Mouse (Mus musculus) ES-E14 (cell line): Measurements from ENCODE around the gene Ebf1. TPM values are rescaled to one million over a fixed set of nuclear protein-coding genes. Genes with fewer than 3 reads are reported as not detected.

ENCODE experiments used
- DNase-seq: peaks from one replicate; pipeline ENCODE4 v3.0.0-alpha.2; 2013; ENCODE audit warnings: low read depth, low spot score
- H3K27ac ChIP-seq: 2 replicates; pipeline ENCODE4 v1.5.1; 2012; ENCODE audit warnings: low read depth, mild to moderate bottlenecking, low read length, moderate library complexity, mixed read lengths; ENCODE audit not compliant: poor library complexity, insufficient read depth, severe bottlenecking
- H3K36me3 ChIP-seq: 2 replicates; pipeline ENCODE4 v1.6.1; 2012; ENCODE audit warnings: mild to moderate bottlenecking, low read length, moderate library complexity, mixed read lengths; ENCODE audit not compliant: control insufficient read depth, poor library complexity, insufficient read depth, severe bottlenecking
- H3K4me1 ChIP-seq, 2 experiments: fragments of 150-350 bp in 1 of 2; sonication (generic) in 1 of 2; 2 replicates each; pipeline ENCODE4 v1.6.1; 2012; ENCODE audit warnings: low read length in 2 of 2, mild to moderate bottlenecking in 1 of 2, mixed read lengths in 1 of 2; ENCODE audit not compliant: control insufficient read depth in 2 of 2, insufficient read depth in 2 of 2, poor library complexity in 1 of 2
- H3K4me3 ChIP-seq, 2 experiments: fragments of 150-350 bp in 1 of 2; sonication (generic) in 1 of 2; 2 replicates each; pipeline ENCODE4 v1.5.1; 2012; ENCODE audit warnings: low read length in 2 of 2, low read depth in 1 of 2, mild to moderate bottlenecking in 1 of 2, mixed read lengths in 1 of 2; ENCODE audit not compliant: insufficient read depth in 1 of 2, poor library complexity in 1 of 2, severe bottlenecking in 1 of 2
- H3K9ac ChIP-seq: 2 replicates; pipeline ENCODE4 v1.6.1; 2012; ENCODE audit warnings: low read depth, mild to moderate bottlenecking, low read length, mixed read lengths; ENCODE audit not compliant: poor library complexity, insufficient read depth, severe bottlenecking
- H3K9me3 ChIP-seq: fragments of 150-350 bp; sonication (generic); 2 replicates; pipeline ENCODE4 v1.6.1; 2012; ENCODE audit warnings: low read depth, mild to moderate bottlenecking, low read length; ENCODE audit not compliant: control insufficient read depth, insufficient read depth
- CHD2 ChIP-seq: IDR thresholded peaks from 2 replicates; pipeline ENCODE4 v1.6.1; 2014; ENCODE audit warnings: mild to moderate bottlenecking, low read depth, low read length, inconsistent platforms
- HCFC1 ChIP-seq: IDR thresholded peaks from 2 replicates; pipeline ENCODE4 v1.6.1; 2012; ENCODE audit warnings: low read length, inconsistent platforms, borderline replicate concordance; ENCODE audit not compliant: insufficient read depth
- MAFK ChIP-seq: IDR thresholded peaks from 2 replicates; pipeline ENCODE4 v1.6.1; 2014; ENCODE audit warnings: mild to moderate bottlenecking, low read depth, low read length, inconsistent platforms; ENCODE audit not compliant: insufficient read depth
- ZC3H11A ChIP-seq: IDR thresholded peaks from 2 replicates; pipeline ENCODE4 v1.6.1; 2012; ENCODE audit warnings: low read depth, mild to moderate bottlenecking, inconsistent platforms, low read length, borderline replicate concordance
- ZNF384 ChIP-seq: IDR thresholded peaks from 2 replicates; pipeline ENCODE4 v1.6.1; 2012; ENCODE audit warnings: low read depth, low read length, inconsistent platforms
- in situ Hi-C, 2 experiments: fragments of 600-800 bp; cut with MboI; formaldehyde crosslinking; loops; one replicate each; pipeline ENCODE4 v1.15.1; 2025; ENCODE audit warnings: low sequenced_read_pairs in 2 of 2, inconsistent platforms in 1 of 2; ENCODE audit not compliant: unreplicated experiment in 2 of 2
- total RNA-seq: library from RNA; depleted of rRNA; stranded (reverse); fragments of 300-350 nt; gene quantifications from 2 replicates; pipeline ENCODE4 v1.2.3, GENCODE M21; 2012

The Ebf1 gene
- total RNA-seq, 1 experiment, result 3.2 TPM

DNA sequence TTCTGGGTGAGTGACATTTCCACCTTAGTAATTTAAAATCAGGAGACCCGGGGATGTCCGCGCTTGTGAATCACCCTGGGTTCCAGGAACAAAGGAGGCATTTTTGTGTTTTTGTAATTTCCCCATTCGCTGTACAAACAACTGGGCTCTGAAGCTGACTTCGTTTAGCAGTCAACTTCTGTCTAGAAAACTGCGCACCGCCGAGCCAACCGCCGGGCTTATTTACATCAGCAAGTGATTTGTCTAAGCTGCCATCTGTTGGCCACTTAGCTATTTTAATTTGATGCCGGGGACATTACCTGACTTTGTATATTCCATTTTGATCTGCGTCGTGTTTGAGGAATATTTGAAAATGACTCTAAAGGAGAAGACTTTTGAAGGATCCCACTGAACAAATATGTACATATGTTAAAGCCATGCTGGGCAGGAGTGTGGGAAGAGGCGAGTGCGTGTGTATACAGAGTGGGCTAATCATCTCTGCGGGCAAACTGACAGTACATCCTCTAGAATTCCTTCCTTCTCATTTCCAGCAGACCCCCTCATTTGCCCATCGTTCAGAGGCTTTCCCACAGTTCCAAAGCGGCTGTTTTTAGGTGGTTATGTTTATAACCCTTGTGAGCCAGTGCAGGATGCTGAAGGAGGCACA is 216.4 kb downstream of the Ebf1 start:
- no peak for DNase-seq
- H3K9ac ChIP-seq, result no peak overlapping the region
- no peaks in the 10 kb centered on the region for H3K9me3 ChIP-seq
- H3K4me1 ChIP-seq, result peaks cover 2 to 4% of the 10 kb centered on the region in 2 experiments; a peak in 3 of 4 replicates
- TF ChIP-seq HCFC1, result no peak
- in situ Hi-C loops, result no loop called here
- H3K4me3 ChIP-seq, result no peak overlapping the region
- H3K36me3 ChIP-seq, result no peaks in the 10 kb centered on the region
- no peak overlapping the region for H3K27ac ChIP-seq

DNA sequence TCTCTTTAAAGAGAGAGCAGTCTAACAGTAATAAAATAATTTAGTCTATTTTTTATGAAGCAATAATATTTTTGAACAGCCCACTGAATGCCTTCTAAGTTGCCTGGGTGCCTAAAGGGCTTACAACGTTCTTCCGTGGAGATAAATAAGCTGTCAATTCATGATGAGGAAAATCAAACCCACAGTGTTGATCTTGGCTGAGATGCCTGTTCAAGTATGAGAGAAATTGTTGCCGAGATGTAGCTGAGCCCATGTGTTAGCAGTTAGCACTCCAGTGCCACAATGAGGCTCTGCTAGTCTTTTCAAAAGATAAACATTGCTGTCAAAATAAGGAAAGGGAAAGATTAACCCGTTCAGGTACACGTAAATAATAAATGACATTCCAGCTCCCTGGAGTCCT is 218.0 kb downstream of the Ebf1 start:
- no peak overlapping the region for H3K9ac ChIP-seq
- no peak for TF ChIP-seq MAFK
- peaks cover 2 to 4% of the 10 kb centered on the region in 2 experiments; a peak in 3 of 4 replicates for H3K4me1 ChIP-seq
- H3K36me3 ChIP-seq, result no peaks in the 10 kb centered on the region
- in situ Hi-C loops, result no loop called here
- H3K27ac ChIP-seq, result no peak overlapping the region
- no peaks in the 10 kb centered on the region for H3K9me3 ChIP-seq
- no peak overlapping the region for H3K4me3 ChIP-seq
- DNase-seq, result no peak

DNA sequence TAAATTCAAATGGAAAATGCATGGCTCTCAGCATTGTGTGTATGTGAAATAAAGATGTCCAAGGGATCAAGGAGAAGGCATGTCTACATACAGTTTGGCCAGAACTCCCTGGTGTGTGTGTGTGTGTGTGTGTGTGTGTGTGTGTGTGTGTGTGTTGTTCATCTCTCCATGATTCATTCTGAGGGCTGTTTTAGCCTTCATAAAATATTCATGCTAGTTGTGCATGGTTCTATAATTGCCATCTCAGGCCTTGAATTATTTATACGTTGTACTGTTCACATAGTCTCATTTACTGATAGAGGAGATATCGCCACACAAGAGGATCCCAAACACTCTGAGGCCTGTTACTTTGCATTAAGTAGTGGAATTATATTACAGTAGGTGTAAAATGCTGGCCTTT is 220.5 kb downstream of the Ebf1 start:
- TF ChIP-seq CHD2 (no peak), ZC3H11A (no peak), HCFC1 (no peak)
- Histone ChIP-seq H3K4me1 (peaks cover 5 to 6% of the 10 kb centered on the region in 2 experiments), H3K9me3 (no peaks in the 10 kb centered on the region), H3K36me3 (no peaks in the 10 kb centered on the region), H3K27ac (no peak overlapping the region), H3K9ac (no peak overlapping the region), H3K4me3 (no peak overlapping the region)
- in situ Hi-C loops, result no loop called here
- DNase-seq, result no peak

DNA sequence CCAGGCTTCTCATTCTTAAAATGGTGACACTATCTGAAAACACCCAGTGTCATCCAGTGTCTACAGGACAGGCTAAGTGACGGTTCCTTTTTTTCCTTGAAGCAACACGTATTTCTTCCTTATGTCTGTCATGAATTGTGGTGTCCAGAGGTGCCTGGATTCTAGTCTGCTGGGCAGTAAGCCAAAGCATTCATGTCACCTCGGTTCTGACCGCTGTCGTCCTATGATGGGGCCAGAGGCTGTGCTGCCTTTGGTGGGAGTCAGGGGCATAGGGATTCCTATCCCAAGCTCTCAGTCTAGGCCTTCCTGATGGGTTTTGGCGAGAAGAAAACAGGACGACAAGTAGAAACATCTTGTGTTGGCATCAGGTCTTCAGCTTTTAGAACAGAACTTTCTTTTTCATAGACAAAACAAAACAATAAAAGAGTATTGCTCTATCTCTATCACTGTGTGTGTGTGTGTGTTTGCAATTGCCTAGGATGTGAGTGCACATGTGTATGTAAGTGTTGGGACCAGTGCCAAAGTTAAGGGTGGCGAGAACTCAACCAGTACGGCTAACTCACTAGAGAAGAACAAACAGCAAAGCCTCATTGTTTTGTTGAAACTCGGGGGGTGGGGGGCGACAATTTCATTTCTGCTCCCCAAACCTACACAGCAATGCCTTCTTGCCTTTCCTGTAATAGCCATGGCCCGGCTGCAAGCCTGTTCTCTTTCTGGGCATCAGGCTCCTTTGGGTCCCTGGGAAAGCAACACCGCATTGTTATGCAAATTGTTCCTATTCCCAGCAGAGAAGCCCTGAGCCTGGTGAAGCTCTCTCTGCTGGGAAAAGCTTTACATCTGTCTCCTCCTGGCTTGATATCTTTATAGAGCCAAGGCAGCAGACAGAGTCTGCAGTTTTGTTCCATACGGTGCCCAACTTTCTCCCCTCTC is 224.3 kb downstream of the Ebf1 start:
- in situ Hi-C loops, result no loop called here
- peak; percentile 56 for DNase-seq
- TF ChIP-seq HCFC1 (no peak), MAFK (no peak), ZC3H11A (no peak)
- Histone ChIP-seq H3K9me3 (no peaks in the 10 kb centered on the region), H3K27ac (no peak overlapping the region), H3K4me1 (peaks cover 3 to 4% of the 10 kb centered on the region in 2 experiments; a peak in 2 of 4 replicates), H3K36me3 (no peaks in the 10 kb centered on the region), H3K9ac (no peak overlapping the region), H3K4me3 (no peak overlapping the region)

DNA sequence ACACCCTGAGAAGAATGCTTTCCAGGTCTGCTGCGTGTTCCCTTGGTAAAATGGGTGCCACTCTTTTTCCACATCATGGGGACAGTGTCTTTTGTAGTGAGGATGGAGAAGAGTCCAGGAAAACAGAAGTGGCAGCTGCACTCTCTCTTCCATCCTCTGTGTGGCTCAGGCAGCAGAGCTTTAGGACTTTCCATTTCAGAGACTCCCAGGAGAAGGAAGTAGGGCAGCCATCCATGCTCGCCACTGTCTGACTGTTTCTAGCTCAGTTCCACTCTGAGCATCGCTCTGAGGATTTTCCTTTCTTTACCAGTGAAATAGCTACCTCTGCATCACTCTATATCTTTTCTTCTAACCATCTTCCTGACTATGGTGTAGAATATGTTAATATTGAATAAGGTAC is 234.8 kb downstream of the Ebf1 start:
- no peaks in the 10 kb centered on the region for H3K4me1 ChIP-seq
- H3K9ac ChIP-seq, result no peak overlapping the region
- no peak for DNase-seq
- H3K4me3 ChIP-seq, result no peak overlapping the region
- in situ Hi-C loops, result no loop called here
- no peaks in the 10 kb centered on the region for H3K36me3 ChIP-seq
- H3K27ac ChIP-seq, result no peak overlapping the region
- TF ChIP-seq MAFK, result no peak
- no peak for TF ChIP-seq HCFC1
- TF ChIP-seq ZNF384, result no peak
- no peak for TF ChIP-seq ZC3H11A
- no peak for TF ChIP-seq CHD2
- no peaks in the 10 kb centered on the region for H3K9me3 ChIP-seq
